Mouse (Mus musculus): ENCODE measurements at regions not wholly inside any gene's neighbourhood (a gene's known extent, or its start where the extent isn't known, plus 50 kb on each side); places are given as distances from the start of the nearest gene placed in this dataset.
A peak's percentile ranks its signal among the peaks of the same experiment; 100 is the strongest.

DNA sequence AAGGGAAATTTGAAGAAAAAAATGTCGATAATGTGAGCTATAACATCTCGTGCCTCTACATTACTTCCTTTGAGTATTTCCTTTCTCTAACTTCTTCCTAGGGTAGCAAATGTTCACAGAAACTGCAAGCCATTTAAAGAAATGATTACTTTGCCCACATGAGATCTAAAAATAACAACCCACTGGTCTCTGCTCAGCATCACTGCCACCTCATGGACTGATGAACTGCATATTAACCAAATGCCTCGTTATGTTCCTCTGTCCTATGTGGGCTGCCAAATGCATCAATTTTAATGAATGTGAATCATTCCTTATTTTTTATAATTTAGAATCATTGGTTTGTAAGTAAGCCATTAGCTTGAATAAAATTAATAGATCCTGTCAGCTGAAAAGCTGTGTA lies 590.0 kb upstream of the Nr3c2 start:
- no peak for ATAC-seq
- Histone ChIP-seq H3K4me3 (replicated peaks) (no peak overlapping the region), H3K9me3 (no peaks in the 10 kb centered on the region), H3K4me2 (replicated peaks) (no peak overlapping the region), H3K9ac (no peak overlapping the region), H3K36me3 (no peaks in the 10 kb centered on the region), H3K27ac (no peak overlapping the region), H3K4me1 (replicated peaks) (no peaks in the 10 kb centered on the region), H3K27me3 (replicated peaks) (no peaks in the 10 kb centered on the region)
- WGBS: 74% methylated on average over 3 of the region's 3 CpGs

DNA sequence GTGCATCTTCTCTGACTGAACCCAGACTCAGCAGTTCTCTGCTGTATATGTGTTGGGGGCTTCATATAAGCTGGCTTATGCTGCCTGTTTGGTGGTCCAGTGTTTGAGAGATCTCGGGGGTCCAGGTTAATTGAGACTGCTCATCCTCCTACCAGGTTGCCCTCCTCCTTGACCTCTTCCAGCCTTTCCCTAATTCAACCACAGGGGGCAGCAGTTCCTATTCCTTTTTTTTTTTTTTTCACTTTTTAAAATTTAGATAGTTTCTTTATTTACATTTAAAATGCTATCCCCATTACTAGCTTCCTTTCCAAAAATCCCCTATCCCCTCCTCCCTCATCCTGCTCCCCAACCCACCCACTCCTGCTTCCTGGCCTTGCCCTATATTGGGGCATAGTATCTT lies 570.7 kb upstream of the Nr3c2 start:
- Histone ChIP-seq H3K9ac (no peak overlapping the region), H3K27ac (no peak overlapping the region), H3K4me3 (replicated peaks) (no peak overlapping the region), H3K27me3 (replicated peaks) (no peaks in the 10 kb centered on the region), H3K4me1 (replicated peaks) (no peaks in the 10 kb centered on the region), H3K36me3 (no peaks in the 10 kb centered on the region), H3K9me3 (no peaks in the 10 kb centered on the region), H3K4me2 (replicated peaks) (no peak overlapping the region)
- 55% methylated on average over 1 of the region's 1 CpGs for WGBS
- ATAC-seq: no peak

DNA sequence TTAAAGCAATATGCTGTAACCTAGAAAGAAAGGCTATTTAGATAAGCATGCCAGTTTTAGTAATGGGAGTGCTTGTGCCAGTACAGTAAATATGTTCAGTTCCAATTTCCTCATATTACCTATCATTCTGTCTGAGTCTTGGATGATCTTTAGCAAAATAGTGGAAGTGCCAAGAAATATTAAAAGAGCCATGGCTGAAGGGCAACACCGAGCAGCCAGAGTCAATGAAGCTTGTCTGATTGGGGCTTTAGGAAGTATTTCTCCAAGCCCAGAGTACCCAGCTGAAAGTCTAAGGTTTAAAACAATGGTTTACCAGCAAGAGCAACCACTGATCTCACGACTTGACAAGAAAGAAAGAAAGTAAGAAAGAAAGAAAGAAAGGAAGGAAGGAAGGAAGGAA lies 556.2 kb upstream of the Nr3c2 start:
- H3K4me2 ChIP-seq (replicated peaks): no peak overlapping the region
- H3K9me3 ChIP-seq: no peaks in the 10 kb centered on the region
- ATAC-seq: no peak
- H3K4me3 ChIP-seq (replicated peaks): no peak overlapping the region
- H3K27me3 ChIP-seq (replicated peaks): no peaks in the 10 kb centered on the region
- H3K9ac ChIP-seq: no peak overlapping the region
- WGBS: 59% methylated on average over 2 of the region's 2 CpGs
- H3K36me3 ChIP-seq: no peaks in the 10 kb centered on the region
- H3K4me1 ChIP-seq (replicated peaks): no peaks in the 10 kb centered on the region
- no peak overlapping the region for H3K27ac ChIP-seq

DNA sequence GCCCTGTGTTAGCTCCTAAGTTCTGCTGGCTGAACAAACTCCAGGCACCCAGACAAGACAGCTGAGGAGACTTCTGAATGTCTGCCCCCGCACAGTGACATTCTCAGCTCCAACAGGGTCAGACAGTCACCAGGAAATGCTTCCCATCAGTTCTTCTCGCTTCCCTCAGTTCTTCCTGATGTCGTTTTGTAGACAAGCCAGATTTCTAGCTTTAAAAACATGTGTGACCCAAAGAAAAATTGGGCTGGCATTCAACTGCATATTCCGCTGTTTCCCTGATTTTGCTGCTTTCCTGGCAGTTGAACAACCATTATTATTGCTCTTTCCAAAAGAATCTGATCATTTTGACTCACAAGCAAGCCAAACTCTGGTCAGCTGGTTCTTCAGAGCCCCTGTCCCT lies 553.1 kb upstream of the Nr3c2 start:
- no peak for ATAC-seq
- no peak overlapping the region for H3K4me2 ChIP-seq (replicated peaks)
- H3K4me3 ChIP-seq (replicated peaks): no peak overlapping the region
- no peak overlapping the region for H3K27ac ChIP-seq
- H3K4me1 ChIP-seq (replicated peaks): no peaks in the 10 kb centered on the region
- no peaks in the 10 kb centered on the region for H3K36me3 ChIP-seq
- WGBS: 62% methylated on average over 4 of the region's 4 CpGs
- H3K27me3 ChIP-seq (replicated peaks): no peaks in the 10 kb centered on the region
- no peak overlapping the region for H3K9ac ChIP-seq
- H3K9me3 ChIP-seq: no peaks in the 10 kb centered on the region

DNA sequence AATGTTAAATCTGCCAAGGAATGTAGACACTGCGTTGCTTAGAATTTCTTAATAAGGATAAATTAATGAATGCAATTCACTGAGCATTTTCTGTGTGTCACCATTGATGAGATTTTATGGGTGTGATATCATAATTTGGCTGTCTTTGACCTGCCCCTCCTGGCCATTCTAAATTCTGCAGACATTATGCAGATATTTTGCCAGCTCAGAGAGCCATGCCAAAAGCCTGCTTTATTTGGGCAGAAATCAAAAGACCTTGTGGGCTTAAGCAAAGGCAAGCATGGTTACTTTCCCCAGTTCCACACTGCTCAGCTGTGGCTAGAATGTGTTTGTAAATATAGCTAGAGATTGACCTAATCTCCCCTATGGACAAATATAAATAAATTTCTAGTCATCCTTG lies 552.4 kb upstream of the Nr3c2 start:
- Histone ChIP-seq H3K4me1 (replicated peaks) (no peaks in the 10 kb centered on the region), H3K27ac (no peak overlapping the region), H3K4me2 (replicated peaks) (no peak overlapping the region), H3K27me3 (replicated peaks) (no peaks in the 10 kb centered on the region), H3K4me3 (replicated peaks) (no peak overlapping the region), H3K9ac (no peak overlapping the region), H3K36me3 (no peaks in the 10 kb centered on the region), H3K9me3 (no peaks in the 10 kb centered on the region)
- no peak for ATAC-seq
- 87% methylated on average over 1 of the region's 1 CpGs for WGBS

DNA sequence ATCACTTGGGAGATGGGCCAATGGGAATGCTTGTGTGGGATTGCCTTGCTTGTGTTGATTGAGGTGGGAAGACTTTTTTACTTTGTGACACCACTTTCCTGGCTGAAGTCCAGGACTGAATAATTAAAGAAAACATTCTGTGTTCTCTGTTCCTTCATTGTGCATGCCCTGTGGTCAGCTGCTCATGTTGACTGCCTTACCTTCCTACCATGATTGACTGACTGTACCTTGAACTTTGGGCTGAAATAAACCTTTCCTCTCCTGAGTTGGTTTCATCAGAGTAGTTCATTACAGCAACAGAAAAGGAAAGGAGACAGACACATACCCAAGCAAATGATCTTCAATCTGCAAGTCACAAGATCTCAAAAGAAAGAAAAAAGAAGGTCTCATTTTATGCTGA lies 524.9 kb upstream of the Nr3c2 start:
- Histone ChIP-seq H3K27me3 (replicated peaks) (no peaks in the 10 kb centered on the region), H3K4me3 (replicated peaks) (no peak overlapping the region), H3K27ac (no peak overlapping the region), H3K4me2 (replicated peaks) (no peak overlapping the region), H3K4me1 (replicated peaks) (no peaks in the 10 kb centered on the region), H3K9ac (no peak overlapping the region), H3K9me3 (no peaks in the 10 kb centered on the region), H3K36me3 (no peaks in the 10 kb centered on the region)
- peak; percentile 47 for ATAC-seq

DNA sequence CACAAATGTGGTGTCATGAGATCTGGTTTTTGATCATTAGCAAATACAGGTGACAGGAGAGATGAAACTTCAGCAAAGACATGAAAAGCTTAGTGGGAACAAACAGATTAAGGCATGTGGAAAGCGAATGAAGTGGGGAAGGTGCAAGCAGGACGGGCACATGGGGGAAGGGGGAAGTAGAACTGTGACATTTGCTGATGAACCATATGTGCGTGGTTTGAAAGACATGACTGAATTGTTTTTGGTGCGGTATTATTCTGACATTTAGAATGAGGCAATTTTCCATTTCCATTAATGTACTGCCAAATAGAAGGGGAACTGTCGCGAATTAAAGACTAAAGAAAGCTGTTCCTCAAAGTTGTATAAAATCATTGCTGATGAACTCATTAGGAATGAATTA lies 521.5 kb upstream of the Nr3c2 start:
- H3K27ac ChIP-seq: no peak overlapping the region
- no peak overlapping the region for H3K4me2 ChIP-seq (replicated peaks)
- H3K4me3 ChIP-seq (replicated peaks): no peak overlapping the region
- no peaks in the 10 kb centered on the region for H3K4me1 ChIP-seq (replicated peaks)
- H3K27me3 ChIP-seq (replicated peaks): no peaks in the 10 kb centered on the region
- no peak for ATAC-seq
- H3K9ac ChIP-seq: no peak overlapping the region
- H3K9me3 ChIP-seq: no peaks in the 10 kb centered on the region
- WGBS: 90% methylated on average over 6 of the region's 6 CpGs
- H3K36me3 ChIP-seq: no peaks in the 10 kb centered on the region

DNA sequence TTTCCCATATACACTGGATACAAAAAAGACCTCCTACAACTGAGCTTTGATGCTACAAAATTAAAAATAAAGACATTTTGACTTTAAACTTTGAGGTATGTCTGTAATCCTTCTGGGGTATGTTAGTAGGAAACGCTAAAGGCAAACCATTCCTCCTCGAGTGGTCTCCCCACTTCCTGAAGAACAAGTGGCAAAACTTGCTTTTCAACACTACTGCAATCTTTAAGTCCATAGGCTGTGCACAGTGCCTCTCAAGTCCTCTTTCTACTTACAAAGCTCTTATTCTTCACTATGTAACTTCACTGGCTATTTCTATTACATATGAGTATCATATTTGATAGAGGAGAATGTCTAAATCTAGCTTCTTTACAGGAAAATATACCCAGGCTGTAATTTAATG lies 517.6 kb upstream of the Nr3c2 start:
- no peak overlapping the region for H3K4me3 ChIP-seq (replicated peaks)
- H3K36me3 ChIP-seq: no peaks in the 10 kb centered on the region
- no peak for ATAC-seq
- no peak overlapping the region for H3K9ac ChIP-seq
- H3K4me2 ChIP-seq (replicated peaks): no peak overlapping the region
- no peaks in the 10 kb centered on the region for H3K9me3 ChIP-seq
- H3K4me1 ChIP-seq (replicated peaks): no peaks in the 10 kb centered on the region
- no peaks in the 10 kb centered on the region for H3K27me3 ChIP-seq (replicated peaks)
- H3K27ac ChIP-seq: no peak overlapping the region
- 60% methylated on average over 2 of the region's 2 CpGs for WGBS

DNA sequence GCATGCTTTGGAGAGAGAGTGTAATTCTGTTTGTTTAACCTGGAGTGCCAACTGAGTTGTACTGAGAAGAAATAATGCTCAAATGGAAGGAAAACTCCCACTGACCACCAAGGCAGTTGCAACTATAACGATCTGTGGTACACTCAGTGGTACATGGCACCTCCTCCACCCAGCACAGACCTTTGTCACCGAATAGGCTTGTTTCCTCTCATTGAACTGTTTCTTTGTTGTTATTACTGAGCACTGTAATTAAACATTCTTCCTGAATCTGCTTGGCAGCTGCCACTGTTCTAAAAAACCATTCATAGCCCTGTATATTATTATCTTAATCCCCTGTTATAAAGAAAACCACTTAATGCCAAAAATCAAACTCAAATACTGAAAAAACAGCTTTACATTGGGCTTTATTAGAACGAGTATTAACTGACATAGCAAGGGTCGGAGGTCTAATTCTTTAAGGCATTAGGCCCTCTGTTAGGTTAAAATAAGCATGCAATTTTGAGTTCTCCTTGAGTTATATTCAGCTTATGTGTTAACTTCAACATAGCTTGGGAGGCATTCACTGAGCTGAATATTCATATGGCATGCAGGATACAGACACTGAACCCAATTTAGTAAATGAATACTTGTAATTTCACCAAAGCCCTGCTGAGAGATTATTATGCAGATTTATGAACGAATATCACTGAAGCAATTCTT lies 515.5 kb upstream of the Nr3c2 start:
- Histone ChIP-seq H3K4me1 (replicated peaks) (no peaks in the 10 kb centered on the region), H3K9ac (no peak overlapping the region), H3K27ac (no peak overlapping the region), H3K36me3 (no peaks in the 10 kb centered on the region), H3K4me3 (replicated peaks) (no peak overlapping the region), H3K4me2 (replicated peaks) (no peak overlapping the region), H3K27me3 (replicated peaks) (no peaks in the 10 kb centered on the region), H3K9me3 (no peaks in the 10 kb centered on the region)
- ATAC-seq: no peak
- WGBS: 68% methylated on average over 5 of the region's 5 CpGs

DNA sequence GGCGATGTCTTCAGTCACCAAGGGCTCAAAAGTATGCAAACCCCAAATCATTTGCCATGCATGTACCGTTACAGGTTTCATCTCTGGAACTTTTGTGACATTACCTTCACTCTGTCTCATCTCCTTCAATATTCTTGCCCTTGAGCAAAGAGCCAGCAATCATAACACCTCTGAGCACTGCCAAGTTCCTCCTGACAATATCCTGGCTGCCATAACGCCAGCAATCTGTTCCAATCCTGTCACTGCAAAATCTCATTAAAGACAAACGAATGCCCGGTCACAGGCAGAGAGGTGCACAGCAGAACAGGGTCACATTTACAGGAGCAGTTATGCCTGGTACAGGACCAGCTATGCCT lies 515.0 kb upstream of the Nr3c2 start:
- Histone ChIP-seq H3K4me1 (replicated peaks) (no peaks in the 10 kb centered on the region), H3K4me3 (replicated peaks) (no peak overlapping the region), H3K4me2 (replicated peaks) (no peak overlapping the region), H3K27ac (no peak overlapping the region), H3K9ac (no peak overlapping the region), H3K36me3 (no peaks in the 10 kb centered on the region), H3K27me3 (replicated peaks) (no peaks in the 10 kb centered on the region), H3K9me3 (no peaks in the 10 kb centered on the region)
- ATAC-seq: no peak
- 78% methylated on average over 5 of the region's 5 CpGs for WGBS

DNA sequence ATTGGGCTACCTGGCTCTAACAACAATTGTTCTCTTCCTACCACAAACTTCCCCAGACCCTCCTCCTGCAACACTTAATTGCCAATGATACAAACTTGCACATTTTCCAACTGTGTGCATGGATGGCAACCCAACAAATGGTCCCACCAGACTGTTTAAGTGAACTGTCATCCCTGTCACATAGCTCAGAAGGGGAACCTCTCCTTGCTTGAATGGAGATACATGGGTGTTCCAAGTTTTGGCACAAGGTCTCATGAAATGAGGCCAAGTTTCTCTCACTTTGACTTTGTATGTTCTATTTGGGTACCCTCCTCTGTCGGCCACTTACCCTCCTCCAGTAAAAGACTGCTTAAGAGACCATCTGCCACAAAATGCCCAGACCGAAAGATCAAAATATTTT lies 507.2 kb upstream of the Nr3c2 start:
- 83% methylated on average over 2 of the region's 2 CpGs for WGBS
- H3K4me1 ChIP-seq (replicated peaks): no peaks in the 10 kb centered on the region
- no peaks in the 10 kb centered on the region for H3K9me3 ChIP-seq

DNA sequence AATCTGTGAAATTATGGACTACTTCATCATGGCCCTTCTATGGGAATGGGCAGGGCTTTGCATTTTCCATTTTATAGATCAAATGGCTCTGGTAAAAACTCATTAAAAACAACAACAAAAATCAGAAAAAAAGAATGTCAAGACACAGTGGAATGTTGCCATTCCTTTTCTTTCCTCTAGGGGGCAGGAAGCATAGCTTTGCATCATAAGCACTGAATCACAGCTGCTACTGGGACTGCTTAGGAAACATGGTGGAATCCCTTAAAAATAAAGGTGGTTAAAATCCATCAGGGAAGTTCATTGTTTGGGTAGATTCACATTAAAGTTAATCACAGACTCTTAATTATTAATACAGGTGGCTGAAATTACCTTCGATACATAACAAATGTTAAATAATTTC lies 476.8 kb upstream of the Nr3c2 start:
- no peaks in the 10 kb centered on the region for H3K36me3 ChIP-seq
- H3K9ac ChIP-seq: no peak overlapping the region
- H3K27ac ChIP-seq: no peak overlapping the region
- 93% methylated on average over 1 of the region's 1 CpGs for WGBS
- no peak overlapping the region for H3K4me3 ChIP-seq (replicated peaks)
- ATAC-seq: no peak
- no peaks in the 10 kb centered on the region for H3K9me3 ChIP-seq
- no peaks in the 10 kb centered on the region for H3K27me3 ChIP-seq (replicated peaks)
- H3K4me2 ChIP-seq (replicated peaks): no peak overlapping the region
- no peaks in the 10 kb centered on the region for H3K4me1 ChIP-seq (replicated peaks)

More for the DNA sequence above, 507.2 kb upstream of the Nr3c2 start:
- H3K9ac ChIP-seq: no peak overlapping the region
- no peak overlapping the region for H3K4me3 ChIP-seq (replicated peaks)
- no peaks in the 10 kb centered on the region for H3K27me3 ChIP-seq (replicated peaks)
- H3K36me3 ChIP-seq: no peaks in the 10 kb centered on the region
- H3K4me2 ChIP-seq (replicated peaks): no peak overlapping the region
- H3K27ac ChIP-seq: no peak overlapping the region
- no peak for ATAC-seq

DNA sequence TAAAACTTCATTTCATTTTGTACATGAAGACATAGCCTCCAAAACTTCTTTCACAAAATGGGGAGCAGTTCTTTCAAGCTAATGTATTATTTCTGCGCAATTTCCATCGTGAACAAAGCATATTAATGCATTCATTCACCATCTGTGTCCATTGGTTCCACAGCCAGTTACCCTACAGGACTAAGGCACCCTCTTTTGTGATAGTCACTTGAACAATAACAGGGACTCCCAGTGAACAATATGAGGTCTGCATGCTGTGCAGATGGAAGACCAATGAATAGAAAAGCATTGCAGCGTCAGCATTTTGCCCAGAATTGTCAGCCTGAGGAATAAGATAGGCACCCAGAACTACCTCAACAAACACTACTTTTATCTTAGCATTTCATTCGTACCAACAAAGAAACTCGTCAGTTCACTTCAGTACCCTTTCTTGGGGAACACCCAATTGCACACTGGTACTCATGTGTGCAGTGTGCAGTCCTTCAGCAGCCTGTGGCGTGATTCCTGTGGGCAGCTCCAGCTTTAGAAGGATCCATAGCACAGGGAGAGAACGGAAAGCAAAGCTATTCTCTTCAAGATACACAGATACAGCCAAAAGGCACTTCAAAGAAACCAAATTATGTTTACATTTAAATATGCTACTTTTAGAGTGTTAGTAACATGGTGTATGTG lies 476.2 kb upstream of the Nr3c2 start:
- Histone ChIP-seq H3K4me2 (replicated peaks) (no peak overlapping the region), H3K27ac (no peak overlapping the region), H3K27me3 (replicated peaks) (no peaks in the 10 kb centered on the region), H3K9me3 (no peaks in the 10 kb centered on the region), H3K9ac (no peak overlapping the region), H3K4me1 (replicated peaks) (no peaks in the 10 kb centered on the region), H3K4me3 (replicated peaks) (no peak overlapping the region), H3K36me3 (no peaks in the 10 kb centered on the region)
- ATAC-seq: no peak
- 84% methylated on average over 7 of the region's 7 CpGs for WGBS

All from intestine, embryonic 15.5 days (tissue).